Mouse (Mus musculus) E14TG2a.4 (cell line): ENCODE results near the gene Fth1.

Source experiments
- CTCF ChIP-seq: conservative IDR thresholded peaks from 2 replicates; pipeline ENCODE4 v1.5.1; 2014; ENCODE audit warnings: low read length
- NANOG ChIP-seq: IDR thresholded peaks from 2 replicates; pipeline ENCODE4 v1.6.1; 2014; ENCODE audit warnings: borderline replicate concordance, low read length, mixed read lengths

- TF ChIP-seq CTCF, result no peak
- no peak for TF ChIP-seq NANOG
Measured at GRCm38 (mm10) chr19:9954055-9954810, 26.2 kb upstream of the Fth1 start.
